Mouse (Mus musculus): ENCODE data around the gene Sez6l. TPM values are rescaled to one million over a fixed set of nuclear protein-coding genes. Genes with fewer than 3 reads are reported as not detected.

Gene Sez6l
- polyA plus RNA-seq (2015; fragmentation: Nextera tagmentation; extraction: Ambion mirVana) = 0.28 and 0.37 TPM in 2 replicates

GRCm38 (mm10) chr5:112576993-112577670, at the start of gene Sez6l:
Sez6l (minus strand) TSS chr5:112577185.
- Histone ChIP-seq H3K4me1 (replicated peaks; ENCODE audit: insufficient read depth, low read length) (peaks cover 8% of the 10 kb centered on the region), H3K9ac (ENCODE audit: low read depth, low read length) (no peak within 1 kb of the TSS), H3K4me3 (replicated peaks; ENCODE audit: low read depth, low read length) (peak within 1 kb of the TSS; percentile 22), H3K4me2 (ENCODE audit: low read length) (peak within 1 kb of the TSS; percentile 53), H3K36me3 (ENCODE audit: insufficient read depth, low read length) (no peaks in the 10 kb centered on the region), H3K27ac (no peak within 1 kb of the TSS), H3K9me3 (replicated peaks; ENCODE audit: low read length) (no peaks in the 10 kb centered on the region), H3K27me3 (ENCODE audit: insufficient read depth, low read length) (peaks cover 39% of the 10 kb centered on the region)
- peak; percentile 40 for TF ChIP-seq CTCF (IDR thresholded peaks at IDR 0.05; ENCODE audit: low read depth)
- no peak for ATAC-seq (replicated peaks; ENCODE audit: low FRiP score, low read depth)
- DNase-seq (ENCODE audit: low spot score) = peak; percentile 35
- WGBS = under 1% methylated on average over 40 of the region's 50 CpGs

DNA sequence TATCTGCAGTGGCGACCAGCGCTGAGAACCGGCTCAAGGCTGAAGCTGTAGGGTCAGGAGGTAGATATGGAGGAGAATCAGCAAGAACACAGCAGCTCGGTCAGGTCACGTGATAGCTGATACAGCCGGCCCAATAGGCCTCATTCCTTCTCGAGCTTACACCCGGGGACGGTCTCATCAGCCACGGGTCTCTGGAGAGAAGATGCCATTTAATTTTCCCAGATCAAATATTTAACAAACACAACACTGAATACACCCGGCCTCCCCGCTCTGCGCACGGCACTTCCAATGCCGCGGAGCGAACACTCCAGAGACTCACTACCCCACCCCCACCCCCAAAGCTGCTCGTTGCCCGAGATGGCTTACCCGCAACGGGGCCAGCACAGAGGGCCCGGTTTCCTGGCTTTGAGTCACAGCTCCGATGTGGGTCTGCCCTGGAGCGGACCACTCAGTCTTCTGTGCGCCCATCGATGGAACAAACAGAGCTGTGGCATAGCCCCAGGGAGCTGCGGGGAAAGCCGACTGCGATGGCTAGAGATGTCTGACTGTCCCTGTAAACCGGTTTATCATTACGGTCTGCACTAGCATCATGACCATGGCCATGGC, 48.7 kb upstream of the Sez6l start:
- Histone ChIP-seq H3K9ac (ENCODE audit: low read depth, low read length) (no peak overlapping the region), H3K27me3 (ENCODE audit: insufficient read depth, low read length) (no peaks in the 10 kb centered on the region), H3K4me1 (replicated peaks; ENCODE audit: insufficient read depth, low read length) (0 out of 2 replicates have a peak, but pooled peaks cover 3% of the 10 kb centered on the region), H3K36me3 (ENCODE audit: insufficient read depth, low read length) (no peaks in the 10 kb centered on the region), H3K4me3 (replicated peaks; ENCODE audit: low read depth, low read length) (no peak overlapping the region), H3K27ac (no peak overlapping the region), H3K4me2 (ENCODE audit: low read length) (no peak overlapping the region), H3K9me3 (replicated peaks; ENCODE audit: low read length) (no peaks in the 10 kb centered on the region)
- no peak for ATAC-seq (replicated peaks; ENCODE audit: low FRiP score, low read depth)
- WGBS = 46% methylated on average over 31 of the region's 31 CpGs
- TF ChIP-seq CTCF (IDR thresholded peaks at IDR 0.05; ENCODE audit: low read depth) = no peak
- DNase-seq (ENCODE audit: low spot score) = no peak

DNA sequence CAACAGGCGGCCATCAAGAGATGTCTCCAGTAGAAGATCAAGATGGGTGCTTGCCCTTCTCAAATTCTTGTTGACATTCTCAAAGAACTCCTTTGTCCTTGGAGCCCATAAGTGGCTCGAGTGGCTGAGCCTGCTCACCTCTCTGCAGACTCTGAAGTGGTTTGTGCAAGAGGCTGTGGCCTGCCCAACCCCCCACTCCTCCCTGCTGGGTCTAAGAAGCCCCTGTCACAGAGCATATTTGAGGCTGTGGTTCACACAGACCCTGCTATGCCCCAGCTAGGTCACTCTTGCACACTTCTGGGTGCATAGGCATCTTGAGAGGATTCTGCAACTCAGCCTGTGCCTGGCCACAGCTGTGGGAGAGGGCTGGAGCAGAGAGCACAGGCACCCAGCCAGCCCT, 46.0 kb upstream of the Sez6l start:
- whole genome bisulfite sequencing = 40% methylated on average over 2 of the region's 2 CpGs
- H3K9ac ChIP-seq (ENCODE audit: low read depth, low read length) = no peak overlapping the region
- no peak for TF ChIP-seq CTCF (IDR thresholded peaks at IDR 0.05; ENCODE audit: low read depth)
- H3K9me3 ChIP-seq (replicated peaks; ENCODE audit: low read length) = no peaks in the 10 kb centered on the region
- H3K27me3 ChIP-seq (ENCODE audit: insufficient read depth, low read length) = no peaks in the 10 kb centered on the region
- no peak overlapping the region for H3K4me3 ChIP-seq (replicated peaks; ENCODE audit: low read depth, low read length)
- no peaks in the 10 kb centered on the region for H3K36me3 ChIP-seq (ENCODE audit: insufficient read depth, low read length)
- H3K27ac ChIP-seq = no peak overlapping the region
- ATAC-seq (replicated peaks; ENCODE audit: low FRiP score, low read depth) (no peak), DNase-seq (ENCODE audit: low spot score) (no peak)
- H3K4me2 ChIP-seq (ENCODE audit: low read length) = no peak overlapping the region
- H3K4me1 ChIP-seq (replicated peaks; ENCODE audit: insufficient read depth, low read length) = no peaks in the 10 kb centered on the region

DNA sequence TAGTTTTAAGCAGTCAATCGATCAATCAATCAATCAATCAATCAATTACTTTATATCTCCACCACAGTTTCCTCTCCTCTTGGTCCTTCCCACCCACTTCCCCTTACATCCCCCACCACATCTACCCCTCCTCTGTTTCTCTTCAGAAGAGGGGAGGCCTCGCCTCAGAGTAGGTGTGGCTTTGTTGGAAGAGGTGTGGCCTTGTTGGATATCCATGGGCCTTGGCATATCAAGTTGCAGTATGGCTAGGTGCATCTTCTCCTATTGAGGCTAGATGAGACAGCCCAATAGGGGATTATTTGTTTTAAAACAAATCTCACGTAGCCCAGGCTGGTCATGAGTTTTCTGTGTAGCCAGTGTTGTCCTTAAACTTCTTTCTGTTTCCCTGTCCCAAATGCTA, 43.3 kb upstream of the Sez6l start:
- TF ChIP-seq CTCF (IDR thresholded peaks at IDR 0.05; ENCODE audit: low read depth) = no peak
- no peak for ATAC-seq (replicated peaks; ENCODE audit: low FRiP score, low read depth)
- Histone ChIP-seq H3K4me3 (replicated peaks; ENCODE audit: low read depth, low read length) (no peak overlapping the region), H3K4me2 (ENCODE audit: low read length) (no peak overlapping the region), H3K36me3 (ENCODE audit: insufficient read depth, low read length) (no peaks in the 10 kb centered on the region), H3K27me3 (ENCODE audit: insufficient read depth, low read length) (no peaks in the 10 kb centered on the region), H3K9ac (ENCODE audit: low read depth, low read length) (no peak overlapping the region), H3K27ac (no peak overlapping the region), H3K4me1 (replicated peaks; ENCODE audit: insufficient read depth, low read length) (no peaks in the 10 kb centered on the region), H3K9me3 (replicated peaks; ENCODE audit: low read length) (no peaks in the 10 kb centered on the region)
- no peak for DNase-seq (ENCODE audit: low spot score)
- WGBS = 50% methylated on average over 3 of the region's 3 CpGs

GRCm38 (mm10) chr5:112619344-112619743, 42.4 kb upstream of the Sez6l start:
- ATAC-seq (replicated peaks; ENCODE audit: low FRiP score, low read depth) (no peak), DNase-seq (ENCODE audit: low spot score) (no peak)
- no peaks in the 10 kb centered on the region for H3K9me3 ChIP-seq (replicated peaks; ENCODE audit: low read length)
- TF ChIP-seq CTCF (IDR thresholded peaks at IDR 0.05; ENCODE audit: low read depth) = no peak
- H3K9ac ChIP-seq (ENCODE audit: low read depth, low read length) = no peak overlapping the region
- H3K4me1 ChIP-seq (replicated peaks; ENCODE audit: insufficient read depth, low read length) = no peaks in the 10 kb centered on the region
- H3K4me3 ChIP-seq (replicated peaks; ENCODE audit: low read depth, low read length) = no peak overlapping the region
- H3K27me3 ChIP-seq (ENCODE audit: insufficient read depth, low read length) = no peaks in the 10 kb centered on the region
- H3K4me2 ChIP-seq (ENCODE audit: low read length) = no peak overlapping the region
- 80% methylated on average over 3 of the region's 3 CpGs for WGBS
- no peak overlapping the region for H3K27ac ChIP-seq
- no peaks in the 10 kb centered on the region for H3K36me3 ChIP-seq (ENCODE audit: insufficient read depth, low read length)

- H3K36me3 ChIP-seq (ENCODE audit: insufficient read depth, low read length) = no peaks in the 10 kb centered on the region
- no peaks in the 10 kb centered on the region for H3K27me3 ChIP-seq (ENCODE audit: insufficient read depth, low read length)
- no peak overlapping the region for H3K4me3 ChIP-seq (replicated peaks; ENCODE audit: low read depth, low read length)
- H3K9ac ChIP-seq (ENCODE audit: low read depth, low read length) = no peak overlapping the region
- H3K27ac ChIP-seq = no peak overlapping the region
- 71% methylated on average over 16 of the region's 16 CpGs for WGBS
- DNase-seq (ENCODE audit: low spot score) (no peak), ATAC-seq (replicated peaks; ENCODE audit: low FRiP score, low read depth) (no peak)
- no peaks in the 10 kb centered on the region for H3K9me3 ChIP-seq (replicated peaks; ENCODE audit: low read length)
- H3K4me1 ChIP-seq (replicated peaks; ENCODE audit: insufficient read depth, low read length) = no peaks in the 10 kb centered on the region
- TF ChIP-seq CTCF (IDR thresholded peaks at IDR 0.05; ENCODE audit: low read depth) = no peak
- H3K4me2 ChIP-seq (ENCODE audit: low read length) = no peak overlapping the region
These were observed 40.7 kb upstream of the Sez6l start for GRCm38 (mm10) chr5:112617602-112618247.
